Mouse (Mus musculus) kidney, adult 9 months (tissue): ENCODE measurements around the gene Ddi2.

Experiments
- DNase-seq: peaks from one replicate; pipeline ENCODE4 v3.0.0; 2022

The Ddi2 gene

DNA sequence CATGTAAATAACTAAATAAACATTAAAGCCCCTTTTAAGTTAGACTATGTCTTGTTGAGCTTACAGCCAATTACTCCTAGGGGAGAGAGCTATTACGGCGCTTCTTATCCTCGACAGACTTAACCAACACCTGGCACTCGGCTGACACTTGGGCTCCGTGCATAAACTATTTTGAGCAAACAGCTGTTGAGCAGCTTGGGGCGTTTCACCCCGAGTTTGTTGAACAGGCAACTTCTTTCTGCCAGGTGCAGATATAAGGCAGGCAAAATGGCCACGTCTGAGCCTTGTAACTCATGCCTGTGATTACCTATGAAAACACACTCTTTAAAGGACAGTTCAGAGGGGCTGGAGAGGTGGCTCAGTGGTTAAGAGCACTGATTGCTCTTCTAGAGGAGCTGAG, 14.8 kb upstream of the Ddi2 start:
- no peak for DNase-seq

GRCm38 (mm10) chr4:141736856-141737255, 13.6 kb upstream of the Ddi2 start:
- DNase-seq, result no peak

GRCm38 (mm10) chr4:141735206-141735560, 12.0 kb upstream of the Ddi2 start:
- DNase-seq, result no peak

DNA sequence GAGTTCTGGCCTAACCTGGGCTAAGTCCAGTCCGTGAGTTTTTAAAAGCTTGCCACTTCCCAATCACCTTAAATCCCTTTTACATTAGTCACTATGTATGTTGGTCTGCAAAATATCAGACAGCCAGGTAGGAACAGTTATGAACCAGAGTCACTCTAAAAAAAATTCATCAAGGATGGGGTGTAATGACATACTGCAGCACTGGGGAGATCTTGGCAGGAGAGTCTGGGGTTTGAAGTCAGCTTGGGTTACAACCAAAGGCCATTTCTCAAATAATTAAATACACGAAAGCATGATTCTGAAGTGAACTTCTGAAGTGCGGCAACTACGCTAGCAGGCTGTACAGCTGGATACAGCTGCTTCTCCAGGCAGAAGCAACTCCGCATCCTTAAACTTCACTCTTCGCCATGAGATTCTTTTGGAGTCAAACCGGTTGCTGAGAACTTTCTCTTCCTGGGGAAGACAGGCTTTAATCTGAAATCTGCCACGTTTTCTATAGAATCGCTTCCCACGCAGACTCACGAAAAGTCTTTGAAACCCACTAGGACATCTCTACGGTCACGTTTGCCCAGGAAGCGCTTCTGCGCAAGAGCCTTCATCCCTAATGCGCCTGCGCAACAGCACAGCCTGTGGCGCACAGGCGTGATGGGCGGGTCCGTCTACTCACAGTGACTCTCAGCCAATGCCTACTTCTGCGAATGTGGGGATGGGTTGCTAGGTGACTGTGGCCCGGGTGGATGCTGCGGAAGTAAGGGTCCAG, 11.4 kb upstream of the Ddi2 start:
- peak; percentile 94 for DNase-seq

DNA sequence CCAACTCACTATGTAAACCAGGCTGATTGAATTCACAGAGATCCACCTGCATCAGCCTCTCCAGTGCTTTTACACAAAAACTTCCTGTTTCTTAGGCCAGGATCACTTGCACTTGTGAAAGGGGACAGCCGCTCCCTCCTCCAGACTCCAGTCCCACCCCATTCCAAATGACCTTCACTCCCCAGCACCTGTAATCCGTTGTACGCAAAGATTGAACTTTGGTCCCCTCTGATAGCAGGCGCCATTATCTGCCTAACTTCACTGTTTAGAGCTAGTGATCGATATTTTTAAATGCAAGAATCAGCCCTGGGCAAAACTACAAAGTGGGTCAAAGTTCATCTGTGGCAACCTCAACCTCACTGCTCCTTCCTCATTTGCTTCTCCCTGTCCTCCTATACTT, 8.5 kb upstream of the Ddi2 start:
- peak; percentile 47 for DNase-seq

DNA sequence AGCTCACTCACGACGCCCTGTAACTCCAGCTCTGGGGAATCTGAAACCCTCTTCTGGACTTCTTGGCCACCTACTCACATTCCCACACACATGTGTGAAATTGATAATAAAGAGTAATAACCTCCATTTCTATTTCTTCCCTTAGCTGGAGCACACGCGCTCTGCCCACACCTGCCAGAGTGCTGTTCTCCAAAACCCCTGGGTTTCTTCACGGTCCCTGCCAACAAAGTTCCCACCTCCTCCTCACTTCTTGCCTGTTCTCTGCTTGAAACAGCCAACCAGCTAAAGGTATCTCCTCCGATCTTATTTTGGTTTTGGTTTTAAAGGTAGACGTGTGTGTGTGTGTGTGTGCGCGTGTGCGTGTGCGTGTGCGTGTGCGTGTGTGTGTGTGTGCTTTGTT, 7.2 kb upstream of the Ddi2 start:
- DNase-seq, result no peak

DNA sequence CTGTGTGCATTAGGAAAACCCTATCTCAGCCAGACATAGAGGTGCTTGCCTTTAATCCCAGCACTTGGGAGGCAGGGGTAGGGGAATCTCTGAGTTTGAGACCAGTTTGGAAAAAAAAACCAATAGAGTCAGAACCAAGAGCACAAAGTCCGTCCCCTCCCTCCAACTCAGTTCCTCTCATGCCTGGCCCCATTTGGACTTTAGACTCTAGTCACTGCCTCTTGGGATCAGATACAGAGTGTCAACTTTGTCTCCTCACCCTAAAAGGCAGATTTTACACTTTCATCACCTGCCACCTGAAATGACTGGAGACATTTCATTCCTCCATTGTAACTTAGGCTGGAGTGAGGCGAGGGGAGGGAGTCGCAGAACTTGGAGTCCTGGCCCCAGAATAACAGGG, 6.0 kb upstream of the Ddi2 start:
- peak; percentile 86 for DNase-seq

DNA sequence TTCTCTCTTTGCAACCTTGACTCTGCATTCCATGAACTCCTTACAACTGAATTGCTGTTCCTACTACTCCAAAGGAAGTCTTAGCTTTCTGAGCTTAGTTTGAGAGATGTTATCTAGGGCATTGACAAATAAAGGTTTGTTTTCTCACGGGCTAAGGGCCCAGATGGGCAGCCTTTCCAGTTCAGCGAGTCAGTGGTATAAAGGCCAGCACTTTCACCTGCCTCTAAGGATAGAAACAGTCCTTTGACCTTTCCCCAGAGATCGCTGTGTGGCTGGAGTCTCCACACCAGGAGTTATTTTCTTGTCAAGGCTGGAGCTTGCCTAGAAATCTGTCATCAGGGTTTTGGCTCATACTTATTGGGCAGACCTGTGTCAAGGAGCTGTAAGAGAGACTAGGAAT, 2.5 kb upstream of the Ddi2 start:
- DNase-seq, result peak; percentile 87

DNA sequence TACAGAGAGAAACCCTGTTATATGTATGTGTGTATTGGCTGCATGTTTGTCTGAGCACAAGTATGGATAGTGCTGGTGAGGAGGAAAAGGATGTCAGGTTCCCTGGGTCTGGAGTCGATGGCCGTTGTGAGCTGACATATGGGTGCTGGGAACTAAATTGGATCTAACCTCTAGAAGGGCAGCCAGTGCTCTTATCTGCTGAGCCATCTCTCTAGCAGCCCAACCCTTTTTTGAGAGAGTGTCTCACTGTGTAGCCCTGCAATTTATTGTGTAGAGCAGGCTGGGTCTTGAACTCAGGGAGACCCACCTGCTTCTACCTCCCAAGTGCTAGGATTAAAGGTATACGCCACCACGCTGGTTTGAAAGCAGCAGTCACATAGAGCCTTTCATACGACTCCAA, 2.1 kb upstream of the Ddi2 start:
- no peak for DNase-seq

DNA sequence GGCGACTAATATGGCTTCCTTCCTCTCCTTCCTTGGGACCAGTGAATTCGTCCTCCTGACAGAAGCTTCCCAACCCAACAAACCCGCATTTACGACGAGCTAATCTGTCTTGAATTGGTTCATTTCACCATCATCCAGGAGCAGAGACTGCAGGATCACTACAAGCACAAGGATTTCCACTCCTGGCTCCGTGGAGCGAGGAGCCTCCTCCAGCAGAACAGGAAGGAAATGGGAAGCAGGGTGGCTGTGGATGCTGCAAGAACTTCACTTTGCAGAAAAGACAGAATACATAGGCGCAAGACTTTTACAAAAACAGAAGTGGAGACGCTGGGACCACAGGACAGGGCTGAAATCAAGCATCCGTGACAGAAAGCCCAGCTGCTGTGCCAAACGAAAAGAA, 1.4 kb upstream of the Ddi2 start:
- no peak for DNase-seq

DNA sequence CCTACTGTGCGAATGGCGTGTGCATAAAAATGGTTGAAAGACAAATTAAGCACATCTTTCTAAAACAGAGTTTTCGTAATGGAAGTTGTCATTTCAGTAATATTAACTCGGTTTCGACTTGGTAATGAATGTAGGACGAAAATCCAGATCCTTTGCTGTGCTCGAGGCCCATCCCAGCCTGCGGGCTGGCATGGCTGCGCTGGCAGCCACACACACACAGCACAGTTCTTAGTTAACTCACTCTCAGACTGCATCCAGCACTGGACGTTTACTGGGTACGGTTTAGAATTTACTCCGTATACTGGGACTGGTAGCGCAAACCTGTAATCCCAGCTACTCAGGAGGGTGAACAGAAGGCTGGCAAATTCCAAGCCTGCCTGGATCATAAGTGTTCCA, 452 bp upstream of the Ddi2 start:
- DNase-seq, result no peak

DNA sequence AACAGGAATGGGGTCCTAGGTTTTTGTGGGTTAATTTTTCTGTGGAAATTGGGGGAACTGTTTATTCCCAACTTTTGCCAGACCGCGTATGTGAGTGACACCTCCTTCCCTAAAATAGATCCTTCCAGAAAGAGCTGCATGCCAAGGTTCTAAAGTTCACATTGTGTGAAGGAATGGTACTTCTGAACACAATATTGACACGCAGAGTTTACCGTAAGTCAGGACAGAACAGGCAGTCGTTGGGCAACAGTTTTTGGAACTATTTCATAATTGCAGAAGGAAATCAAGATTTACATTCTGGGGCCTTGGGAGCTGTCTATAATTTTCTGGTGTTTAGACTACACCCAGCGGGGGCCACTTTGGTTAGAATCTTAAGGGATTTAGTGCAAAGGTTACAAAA, 1.3 kb downstream of the Ddi2 start:
- peak; percentile 67 for DNase-seq

DNA sequence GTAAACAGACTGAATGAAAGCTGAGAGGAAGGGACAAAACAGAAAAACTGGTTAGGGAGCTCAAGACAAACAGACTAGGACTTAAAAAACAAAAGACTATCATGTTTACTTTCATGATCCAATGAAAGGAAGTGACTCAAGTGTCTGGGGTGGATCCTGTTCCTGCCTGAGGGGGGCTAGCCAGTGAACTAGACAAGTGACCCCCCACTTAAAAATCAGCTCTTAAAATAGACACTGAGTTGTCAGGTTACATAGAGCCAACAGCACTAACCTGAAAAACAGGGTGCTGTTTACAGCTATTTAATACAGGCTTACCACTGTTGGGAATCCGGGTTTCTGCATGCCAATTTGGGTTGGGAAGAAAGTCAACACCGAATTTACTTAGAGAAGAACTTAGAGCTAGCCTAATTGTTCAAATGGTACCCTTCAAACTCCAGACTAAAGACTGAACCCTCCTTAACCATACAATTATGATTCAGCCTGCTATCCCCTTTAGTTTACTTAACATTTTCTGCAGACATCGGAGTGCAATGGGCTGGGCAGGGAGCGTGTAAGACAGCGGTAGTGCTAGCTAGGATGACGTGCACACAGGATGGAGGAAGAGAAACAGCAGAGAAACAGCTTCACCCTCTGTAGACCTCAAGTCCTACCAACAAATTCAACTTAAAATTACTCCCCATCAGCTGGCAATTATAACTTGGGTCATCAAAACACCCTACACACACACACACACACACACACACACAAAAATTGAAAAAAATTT, 2.3 kb downstream of the Ddi2 start:
- DNase-seq, result no peak

- no peak for DNase-seq
Measured at GRCm38 (mm10) chr4:141719304-141719703, 3.9 kb downstream of the Ddi2 start.

GRCm38 (mm10) chr4:141717633-141718032, 5.6 kb downstream of the Ddi2 start:
- DNase-seq, result no peak

- no peak for DNase-seq
Measured at GRCm38 (mm10) chr4:141715027-141715426, 8.2 kb downstream of the Ddi2 start.

DNA sequence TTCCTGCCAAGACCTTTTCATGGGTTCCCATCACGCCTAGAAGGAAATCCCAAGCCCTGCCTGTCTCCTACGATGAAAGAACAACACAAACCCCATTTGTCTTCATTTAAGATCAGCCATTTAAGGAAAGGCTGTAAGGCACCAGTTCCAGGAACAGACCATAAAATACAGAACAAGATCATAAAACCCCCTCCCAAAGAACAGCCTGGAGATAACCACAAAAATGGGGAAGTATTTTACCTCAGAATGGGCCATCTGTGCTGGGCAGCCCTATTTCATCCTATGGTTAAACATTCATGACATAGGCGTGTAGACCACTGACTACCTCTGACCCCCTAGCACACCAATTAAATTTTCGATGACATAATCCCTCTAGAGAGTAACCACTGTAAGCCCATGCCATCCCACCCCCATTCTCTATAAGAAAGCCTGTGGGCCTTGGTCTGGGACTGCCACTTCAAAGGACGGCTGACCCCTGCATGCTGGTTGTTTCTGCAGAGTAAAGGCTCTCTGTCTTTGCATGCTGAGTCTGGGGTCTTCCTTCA, 9.5 kb downstream of the Ddi2 start:
- DNase-seq, result no peak

DNA sequence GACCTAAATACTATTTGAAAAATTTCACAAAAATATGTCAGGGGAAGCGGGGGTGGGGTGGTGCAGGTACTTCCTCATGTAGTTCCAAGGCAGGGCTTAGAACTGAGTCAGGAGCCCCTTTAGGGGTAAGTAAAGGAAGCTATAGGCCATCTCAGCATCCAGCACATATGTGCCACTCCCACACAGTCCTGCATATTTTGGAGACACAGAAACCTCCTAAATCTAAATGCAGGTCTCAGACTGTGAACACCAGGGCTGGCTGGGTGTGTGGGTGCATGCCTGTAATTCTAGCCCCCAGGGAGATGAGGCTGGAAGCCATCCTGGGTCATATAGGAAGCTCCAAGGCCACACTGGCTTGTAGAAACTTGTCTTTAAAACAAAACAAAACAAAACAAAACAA, 12.0 kb downstream of the Ddi2 start:
- no peak for DNase-seq

DNA sequence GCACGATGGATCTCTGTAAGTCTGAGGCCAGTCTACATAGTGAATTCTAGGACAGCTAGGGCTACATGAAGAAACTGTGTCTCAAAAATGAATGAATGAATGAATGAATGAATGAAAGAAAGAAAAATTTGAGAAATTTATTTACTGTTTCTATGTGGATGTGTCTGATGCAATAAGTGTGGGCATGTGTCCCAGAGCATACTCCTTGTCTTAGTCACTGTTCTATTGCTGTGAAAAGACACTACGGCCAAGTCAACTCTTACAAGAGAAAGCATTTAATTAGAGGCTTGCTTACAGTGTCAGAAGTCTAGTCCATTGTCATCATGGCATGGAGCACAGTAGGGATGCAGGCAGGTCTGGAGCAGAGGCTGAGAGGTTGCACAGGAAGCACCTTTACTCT, 14.2 kb downstream of the Ddi2 start:
- no peak for DNase-seq

DNA sequence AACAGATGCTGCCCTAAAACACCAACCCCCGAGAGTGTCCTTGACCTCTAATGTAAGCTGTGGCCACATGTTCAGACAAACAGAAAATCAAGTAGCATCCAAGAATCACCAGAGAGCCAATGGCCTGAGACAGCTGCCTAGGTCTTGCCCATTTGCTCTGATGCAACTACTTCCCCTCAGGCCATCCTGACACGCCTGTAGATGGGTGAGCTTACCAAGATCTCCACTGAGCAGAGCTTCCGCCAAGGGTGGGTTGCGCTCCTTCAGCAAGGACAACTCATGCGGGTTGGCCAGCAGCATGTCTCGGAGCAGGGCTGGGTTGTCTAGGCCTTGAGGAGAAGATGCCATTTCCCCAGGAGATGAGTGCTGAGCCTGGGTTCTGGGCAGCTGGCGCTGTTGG, 15.2 kb downstream of the Ddi2 start:
- DNase-seq, result no peak

DNA sequence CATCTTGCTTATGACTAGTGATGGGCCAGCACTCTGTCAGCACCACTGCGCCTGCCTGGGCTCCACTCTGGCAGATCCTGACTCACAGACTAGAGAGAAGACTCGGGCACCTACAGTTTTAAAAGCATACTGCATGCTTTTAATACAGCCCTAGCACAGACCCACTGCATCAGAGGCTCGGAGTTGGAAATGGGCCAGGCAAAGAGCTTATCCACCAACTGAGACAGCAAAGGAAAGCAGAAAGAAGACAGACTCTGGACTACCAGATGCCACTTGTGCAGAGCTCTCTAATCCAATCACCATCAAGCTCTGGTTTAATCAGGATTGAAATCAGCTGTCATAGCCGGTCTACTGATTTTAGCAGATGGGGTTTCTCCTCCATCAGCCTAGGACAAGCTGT, 17.9 kb downstream of the Ddi2 start:
- DNase-seq, result no peak

- DNase-seq, result no peak
Measured at GRCm38 (mm10) chr4:141704625-141705024, 18.6 kb downstream of the Ddi2 start.

- DNase-seq, result no peak
Measured at GRCm38 (mm10) chr4:141694719-141695118, 28.5 kb downstream of the Ddi2 start.

DNA sequence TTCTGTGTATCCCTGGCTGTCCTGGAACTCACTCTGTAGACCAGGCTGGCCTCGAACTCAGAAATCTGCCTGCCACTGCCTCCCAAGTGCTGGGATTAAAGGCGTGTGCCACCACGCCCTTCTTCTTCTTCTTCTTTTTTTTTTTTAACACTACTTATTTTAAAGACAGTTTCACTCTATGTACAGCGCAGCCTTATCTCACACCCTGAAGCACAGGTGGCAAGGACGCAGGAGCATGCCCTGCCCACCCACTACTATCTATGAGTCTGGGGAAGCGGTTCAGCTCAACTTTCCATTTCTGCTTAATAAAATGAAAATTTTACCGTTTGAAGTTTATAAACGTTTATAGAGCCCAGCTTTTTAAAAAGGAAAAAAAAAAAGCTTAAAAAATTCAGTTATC, 34.7 kb downstream of the Ddi2 start:
- DNase-seq, result no peak

GRCm38 (mm10) chr4:141686525-141686924, 36.7 kb downstream of the Ddi2 start:
- DNase-seq, result no peak
